Mouse (Mus musculus) heart, adult 8-10 months (tissue): ENCODE measurements at regions not wholly inside any gene's neighbourhood (a gene's known extent, or its start where the extent isn't known, plus 50 kb on each side); places are given as distances from the start of the nearest gene placed in this dataset.
"Not testable (repeated sequence)": the region's sequence is repeated elsewhere in the genome, so short reads cannot be mapped to it uniquely, and the experiment has no call there.

Source experiments
- DNase-seq: peaks from one replicate; pipeline ENCODE4 v3.0.0; 2022; ENCODE audit warnings: low spot score

DNA sequence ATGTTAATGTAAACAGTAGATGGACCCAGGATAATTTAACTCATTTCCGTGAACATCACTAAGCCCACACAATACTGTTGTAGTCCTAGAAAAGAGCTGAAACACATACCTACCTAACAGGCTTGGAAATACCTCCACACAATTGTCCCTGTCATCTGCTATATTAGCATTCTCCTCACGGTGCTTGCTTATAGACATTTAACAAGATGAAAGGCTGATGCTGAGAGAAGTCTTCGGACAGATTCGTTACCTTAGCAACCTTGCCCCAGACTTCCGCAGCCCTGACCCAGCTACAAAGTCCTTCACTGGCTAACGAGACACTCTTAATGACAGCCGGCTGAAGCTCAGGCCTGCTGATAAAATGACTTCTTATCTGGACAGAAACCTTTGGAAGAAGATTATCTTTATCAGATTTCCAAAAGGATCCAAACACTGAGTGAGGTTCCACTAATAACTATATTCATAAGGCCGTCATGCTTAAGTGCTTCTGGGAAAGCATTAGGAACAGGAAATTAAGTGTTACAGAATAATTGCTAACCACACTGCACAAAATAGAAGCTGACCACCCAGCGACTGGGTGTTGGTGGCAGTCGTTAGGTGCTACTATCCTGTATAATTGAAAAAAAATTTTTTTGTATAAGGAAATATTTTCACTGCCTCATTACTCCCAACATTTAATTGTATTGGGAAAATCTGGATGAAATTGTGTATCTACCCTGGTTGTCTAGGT is 267.0 kb upstream of the Tmpo start:
- no peak for DNase-seq

DNA sequence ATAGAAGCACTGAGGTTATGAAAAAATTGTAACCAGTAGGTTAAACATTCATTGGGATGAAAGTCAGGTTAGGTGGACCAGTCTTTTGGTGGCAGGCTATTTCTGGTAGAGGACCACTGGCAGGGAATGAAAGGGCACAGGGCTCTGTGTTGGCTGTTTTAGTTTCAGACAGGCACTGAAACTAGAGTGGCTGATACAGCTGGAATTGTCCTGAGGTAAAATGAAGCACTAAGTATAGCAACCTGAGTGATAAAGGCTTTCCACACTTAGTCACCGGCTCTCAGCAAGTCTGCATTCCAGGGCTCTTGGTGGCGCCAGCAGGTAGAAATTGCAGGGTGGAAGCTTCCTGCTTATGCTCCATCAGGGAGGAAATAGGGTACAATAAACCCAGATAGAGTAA is 262.2 kb upstream of the Tmpo start:
- peak; percentile 59 for DNase-seq

DNA sequence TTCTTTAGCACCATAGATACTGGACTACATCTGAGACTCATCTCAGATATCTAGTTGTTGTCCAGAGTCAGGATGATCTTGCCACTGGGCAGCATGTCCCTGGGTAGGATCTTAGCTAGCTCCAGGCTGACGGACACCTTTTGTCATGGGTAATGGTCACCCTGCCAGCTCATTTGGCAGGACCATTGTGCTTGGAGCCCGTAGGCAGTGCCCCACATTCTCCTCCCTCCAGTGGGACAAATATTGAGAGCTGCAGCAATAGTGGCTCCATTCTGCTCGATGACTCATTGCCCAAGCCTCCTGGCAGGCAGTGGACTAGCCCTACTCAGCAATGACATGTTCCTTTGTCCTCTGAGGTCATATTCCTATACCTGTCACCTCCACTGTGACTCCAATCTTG is 258.9 kb upstream of the Tmpo start:
- DNase-seq = peak; percentile 48

DNA sequence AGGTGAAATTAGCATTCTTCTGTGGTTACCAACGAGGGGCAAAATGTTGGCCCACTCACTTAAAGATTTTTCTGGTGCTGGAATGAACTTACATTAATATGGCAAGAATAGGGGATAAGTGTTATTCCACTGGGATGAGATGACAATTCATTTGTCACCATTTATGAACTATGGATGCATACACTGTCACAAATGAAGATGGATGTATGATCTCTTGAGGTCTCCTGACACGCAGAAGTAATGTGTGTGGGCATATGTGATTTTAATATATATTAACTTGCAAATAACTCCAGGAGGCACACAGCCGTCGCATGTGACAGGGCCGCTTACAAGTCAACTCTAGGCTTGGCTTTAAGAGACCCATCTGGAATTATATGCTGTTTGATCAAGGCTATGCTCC is 256.8 kb upstream of the Tmpo start:
- DNase-seq = no peak

DNA sequence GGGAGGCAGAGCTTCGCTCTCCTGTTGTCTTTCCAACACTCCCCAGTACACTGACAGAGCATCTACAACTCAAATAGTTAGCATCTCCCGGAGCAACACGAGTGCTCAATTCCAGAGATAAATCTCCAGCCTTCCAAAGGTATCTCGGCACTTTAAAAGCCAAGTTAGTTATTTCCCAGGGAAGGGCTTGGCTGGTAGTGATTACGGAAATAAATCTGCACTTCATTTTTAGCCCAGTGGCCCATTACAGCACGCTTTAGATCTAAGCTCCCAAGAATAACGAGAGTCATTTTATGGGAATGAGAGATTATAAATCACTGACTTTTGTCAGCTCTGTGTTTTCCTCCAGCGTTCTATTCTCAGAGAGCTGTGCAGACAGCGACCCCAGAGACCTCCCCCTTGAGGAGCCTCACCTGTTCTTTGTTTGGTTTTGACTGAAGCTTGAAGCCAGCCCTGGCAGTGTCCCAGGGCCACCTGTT is 255.0 kb upstream of the Tmpo start:
- DNase-seq = peak; percentile 6

DNA sequence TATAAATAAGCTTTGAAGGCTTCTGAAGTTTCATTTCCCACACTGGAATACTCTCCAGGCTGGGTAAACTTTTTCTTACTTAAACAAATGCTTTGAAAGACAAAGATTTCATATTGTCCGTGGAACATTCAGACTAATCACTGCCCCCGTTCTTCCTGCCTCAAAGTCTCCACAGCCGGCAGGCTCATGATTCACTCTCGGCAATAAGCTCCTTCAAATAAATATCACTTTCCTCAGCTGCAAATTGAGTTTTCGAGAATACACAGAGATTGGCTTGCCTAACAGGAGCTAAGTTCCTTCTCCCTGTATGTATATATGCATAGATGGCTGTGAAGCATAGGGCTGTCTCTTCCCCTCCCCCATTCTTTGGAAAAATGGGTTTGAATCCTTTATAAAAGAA is 249.2 kb upstream of the Tmpo start:
- DNase-seq = no peak

DNA sequence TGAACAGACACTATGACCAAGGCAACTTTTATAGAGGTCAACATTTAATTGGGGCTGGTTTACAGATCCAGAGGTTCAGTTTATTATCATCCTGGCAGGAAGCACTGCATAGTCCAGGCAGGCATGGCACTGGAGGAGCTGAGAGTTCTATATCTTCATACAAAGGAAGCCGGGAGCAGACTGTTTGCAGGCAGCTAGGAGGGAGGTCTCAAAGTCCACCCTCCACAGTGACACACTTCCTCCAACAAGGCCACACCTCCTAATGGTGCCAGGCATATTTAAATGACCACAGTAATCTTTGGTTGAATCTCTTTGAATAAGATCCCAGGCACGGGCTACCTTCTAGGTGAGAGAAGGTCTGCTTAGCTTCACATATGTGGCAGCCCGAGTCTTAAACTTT is 245.5 kb upstream of the Tmpo start:
- DNase-seq = no peak

DNA sequence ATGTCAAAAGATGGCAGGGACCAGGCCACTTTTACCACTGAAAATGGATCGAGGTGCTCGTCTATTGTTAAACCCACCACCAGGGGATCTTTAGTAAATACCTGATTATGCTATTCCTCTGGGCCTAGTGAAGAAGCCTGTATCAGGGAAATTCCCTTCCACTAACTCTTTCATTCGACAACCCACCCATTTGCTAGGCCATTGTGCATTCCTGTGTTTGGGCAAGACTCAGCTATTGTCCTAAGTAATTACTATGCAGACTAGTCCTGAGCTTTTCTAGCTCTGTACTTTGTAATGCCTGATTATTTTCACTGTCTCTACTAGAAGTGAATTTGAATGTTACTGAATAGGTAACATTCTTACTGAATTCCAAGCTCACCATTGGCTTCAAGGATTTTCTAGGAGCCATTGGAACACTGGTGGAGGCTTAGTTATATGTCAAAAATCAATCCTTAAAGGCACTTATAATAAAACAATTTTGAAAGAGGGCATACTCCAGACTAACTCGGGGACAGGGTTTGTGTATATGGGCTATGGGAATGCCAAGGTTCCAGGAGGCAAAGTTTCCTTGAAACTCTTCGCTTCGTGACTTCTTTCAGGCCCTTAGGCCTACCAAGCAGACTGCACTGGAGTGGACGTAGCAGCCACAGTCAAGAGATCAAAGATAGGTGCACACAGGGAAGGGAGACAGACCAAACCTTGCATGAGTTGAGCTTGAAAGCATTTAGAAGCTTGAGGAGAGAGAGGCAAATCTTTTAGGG is 244.7 kb upstream of the Tmpo start:
- DNase-seq = not testable (repeated sequence)

DNA sequence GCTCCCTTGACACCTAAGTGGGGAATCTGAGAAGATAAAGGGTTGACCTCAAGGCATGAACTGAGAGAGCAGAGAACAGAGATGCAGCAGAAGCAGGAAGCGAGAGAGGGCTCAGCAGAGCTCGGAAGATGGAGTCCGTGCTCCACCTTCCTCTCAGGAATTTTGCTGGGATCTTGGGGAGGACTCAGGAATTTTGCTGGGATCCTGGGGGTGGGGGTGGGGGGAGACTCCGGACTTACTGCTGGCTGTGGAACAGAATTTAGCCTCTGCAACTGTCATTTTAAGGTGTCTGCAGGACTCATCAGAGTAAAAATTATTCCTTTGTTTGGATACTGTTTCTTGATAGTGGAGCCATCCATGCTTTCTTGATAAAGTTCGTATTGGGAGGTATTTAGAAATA is 243.7 kb upstream of the Tmpo start:
- DNase-seq = no peak

DNA sequence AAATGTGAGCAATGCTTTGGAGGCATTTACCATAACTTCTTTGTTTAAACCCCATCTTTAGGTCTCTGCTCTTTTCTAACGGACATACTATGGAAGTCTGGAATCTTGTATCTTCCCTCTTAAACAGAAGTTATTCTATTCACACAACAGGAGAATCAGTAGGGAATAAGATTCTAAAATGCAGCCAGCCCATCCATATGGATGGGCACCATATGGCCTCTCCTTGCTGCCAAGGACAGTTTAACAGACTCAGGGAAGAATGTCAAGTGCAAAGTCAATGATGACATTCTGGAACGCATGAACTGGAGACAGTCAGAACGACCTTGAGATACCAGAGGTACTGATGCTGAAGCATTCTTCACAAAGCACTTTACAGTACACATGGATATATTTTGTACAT is 206.1 kb upstream of the Tmpo start:
- no peak for DNase-seq

DNA sequence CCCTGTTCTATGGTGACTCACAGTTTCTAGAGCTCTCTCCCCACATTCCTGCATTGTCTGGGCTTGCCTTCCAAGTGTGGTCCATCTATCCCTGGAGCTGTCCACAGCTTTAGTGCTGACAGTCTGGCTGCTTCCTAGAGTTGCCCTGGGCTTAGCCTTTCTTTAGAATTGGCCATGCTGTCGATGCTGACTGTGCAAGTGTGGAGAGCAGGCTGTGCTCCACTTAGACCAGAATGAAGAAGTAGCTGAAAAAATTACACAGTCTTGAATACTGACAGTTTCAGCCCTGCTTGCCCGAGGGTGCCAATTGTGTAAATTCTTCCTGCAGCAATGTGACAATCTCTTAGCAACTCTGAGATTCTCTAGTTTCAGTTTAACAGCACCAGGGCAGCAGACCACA is 203.3 kb upstream of the Tmpo start:
- no peak for DNase-seq

DNA sequence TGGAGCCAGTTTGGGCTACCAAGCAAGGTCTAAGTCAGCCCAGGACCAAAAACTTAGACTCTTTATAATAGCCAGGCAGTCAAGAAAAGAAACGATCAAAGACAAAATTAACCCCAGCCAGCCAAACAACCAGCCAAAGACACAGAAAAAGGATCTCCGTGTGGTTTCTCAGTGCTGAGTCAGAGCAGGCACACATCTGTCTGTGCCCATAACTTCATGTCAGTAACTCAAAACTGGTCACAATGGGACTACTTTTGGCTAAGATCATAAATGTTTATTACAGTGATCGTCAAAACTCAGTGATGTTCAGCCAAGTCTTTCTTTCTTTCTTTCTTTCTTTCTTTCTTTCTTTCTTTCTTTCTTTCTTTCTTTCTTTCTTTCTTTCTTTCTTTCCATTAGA is 195.6 kb upstream of the Tmpo start:
- DNase-seq = no peak

DNA sequence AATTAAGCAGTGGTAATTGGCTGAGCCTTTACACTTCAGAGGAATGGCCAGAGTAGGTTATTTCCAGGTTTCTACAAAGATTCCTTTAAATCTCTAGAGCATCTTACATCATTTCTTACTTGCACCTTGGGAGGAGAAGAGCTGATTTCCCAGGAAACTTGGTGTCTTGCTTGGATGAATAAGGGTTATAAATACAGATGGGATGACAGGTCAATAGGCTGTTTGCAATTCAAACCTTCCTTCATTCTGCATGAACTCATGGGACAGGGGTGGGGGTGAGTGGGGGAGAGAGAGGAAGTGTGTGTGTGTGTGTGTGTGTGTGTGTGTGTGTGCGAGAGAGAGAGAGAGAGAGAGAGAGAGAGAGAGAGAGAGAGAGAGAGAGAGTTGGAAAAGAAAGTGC is 186.4 kb upstream of the Tmpo start:
- DNase-seq = no peak

DNA sequence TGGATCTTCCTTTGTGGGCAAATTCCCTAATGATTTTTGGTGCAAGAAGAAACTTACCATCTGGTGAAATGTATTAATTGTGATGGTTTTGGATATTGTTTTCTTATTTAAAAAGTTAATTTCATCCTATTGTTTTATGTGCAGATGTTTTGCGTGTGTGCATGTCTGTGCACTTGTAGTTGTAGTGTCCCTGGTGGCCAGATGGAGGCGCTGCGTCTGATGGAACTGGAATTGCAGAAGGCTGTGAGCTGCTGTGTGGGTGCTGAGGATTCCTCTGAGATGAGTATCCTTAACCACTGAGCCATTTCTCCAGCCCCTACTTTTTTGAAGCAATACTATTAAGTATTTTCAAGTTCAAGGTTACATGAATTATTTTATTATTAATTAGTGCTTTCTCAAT is 181.5 kb upstream of the Tmpo start:
- DNase-seq = no peak

DNA sequence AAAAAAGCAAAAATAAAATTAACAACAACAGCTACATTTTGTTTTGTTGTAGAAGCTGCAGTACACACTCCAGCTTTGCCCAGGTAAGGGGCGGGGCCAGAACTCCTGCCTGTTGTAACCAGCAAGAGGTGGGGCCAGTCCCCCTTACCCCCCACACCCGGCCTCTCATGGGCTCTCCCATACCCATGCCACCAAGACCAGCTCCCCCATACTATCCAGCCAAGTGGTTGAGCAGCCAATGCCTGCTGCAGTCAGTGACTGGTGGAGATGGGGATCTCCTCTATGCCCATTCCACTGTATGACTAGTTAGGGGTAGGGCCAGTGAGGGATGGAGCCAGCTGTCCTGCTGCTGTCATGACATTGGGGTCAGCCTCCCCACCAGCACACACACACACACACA is 180.5 kb upstream of the Tmpo start:
- no peak for DNase-seq

DNA sequence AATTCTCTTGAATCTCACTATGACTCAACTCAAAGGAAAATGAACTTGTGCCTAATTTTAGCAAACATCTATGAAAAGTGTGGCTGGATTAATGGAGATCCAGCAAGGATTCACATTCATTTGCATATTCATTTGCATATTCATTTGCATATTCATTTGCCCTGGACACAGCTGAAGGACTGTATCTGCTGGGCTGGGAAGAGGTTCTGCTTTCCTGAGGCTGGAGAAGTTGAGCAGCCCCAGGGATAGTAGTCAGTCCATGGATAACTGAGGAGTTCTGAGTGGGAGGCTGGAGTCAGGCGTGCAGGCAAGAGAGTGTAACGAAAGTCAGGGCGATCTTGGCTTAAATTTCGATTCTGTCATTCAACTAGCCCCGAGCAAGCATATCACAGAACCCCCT is 164.3 kb upstream of the Tmpo start:
- no peak for DNase-seq

DNA sequence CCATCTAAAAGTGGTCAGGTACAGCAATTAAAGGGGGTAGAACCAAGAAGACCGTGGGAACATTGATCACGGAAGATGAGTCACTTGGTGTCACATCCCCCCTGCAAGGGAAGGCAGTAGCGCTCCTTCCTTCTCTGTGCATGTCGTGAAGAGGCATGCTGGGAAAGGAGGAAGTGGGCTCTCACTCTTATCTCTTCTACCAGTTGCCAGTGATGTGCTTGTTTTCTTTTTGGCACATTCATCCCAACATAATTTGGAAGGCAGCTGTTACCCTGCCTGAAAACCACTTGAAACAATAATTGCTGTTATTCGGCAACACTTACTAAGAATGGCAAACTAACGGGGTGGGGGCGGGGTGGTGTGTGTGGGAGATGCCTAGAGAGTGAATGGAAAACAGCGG is 161.0 kb upstream of the Tmpo start:
- DNase-seq = no peak

DNA sequence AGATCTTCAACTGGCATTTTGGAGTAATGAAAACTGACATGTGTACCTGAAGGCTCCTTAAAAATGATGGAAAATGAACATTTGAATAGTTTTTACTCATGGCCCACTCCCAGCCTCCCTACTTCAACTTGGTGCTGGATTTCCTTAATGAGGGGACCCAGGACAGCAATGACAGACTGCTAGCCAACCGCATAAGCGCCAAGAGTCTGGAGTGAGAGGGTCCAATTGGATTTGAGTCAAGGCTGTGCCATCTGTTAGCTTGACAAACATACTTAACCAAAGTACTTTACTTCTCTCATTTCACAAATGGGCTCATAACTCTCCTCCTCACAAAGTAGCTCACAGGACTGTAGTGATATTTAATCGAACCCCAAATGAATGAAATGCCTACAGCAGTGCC is 158.2 kb upstream of the Tmpo start:
- no peak for DNase-seq

DNA sequence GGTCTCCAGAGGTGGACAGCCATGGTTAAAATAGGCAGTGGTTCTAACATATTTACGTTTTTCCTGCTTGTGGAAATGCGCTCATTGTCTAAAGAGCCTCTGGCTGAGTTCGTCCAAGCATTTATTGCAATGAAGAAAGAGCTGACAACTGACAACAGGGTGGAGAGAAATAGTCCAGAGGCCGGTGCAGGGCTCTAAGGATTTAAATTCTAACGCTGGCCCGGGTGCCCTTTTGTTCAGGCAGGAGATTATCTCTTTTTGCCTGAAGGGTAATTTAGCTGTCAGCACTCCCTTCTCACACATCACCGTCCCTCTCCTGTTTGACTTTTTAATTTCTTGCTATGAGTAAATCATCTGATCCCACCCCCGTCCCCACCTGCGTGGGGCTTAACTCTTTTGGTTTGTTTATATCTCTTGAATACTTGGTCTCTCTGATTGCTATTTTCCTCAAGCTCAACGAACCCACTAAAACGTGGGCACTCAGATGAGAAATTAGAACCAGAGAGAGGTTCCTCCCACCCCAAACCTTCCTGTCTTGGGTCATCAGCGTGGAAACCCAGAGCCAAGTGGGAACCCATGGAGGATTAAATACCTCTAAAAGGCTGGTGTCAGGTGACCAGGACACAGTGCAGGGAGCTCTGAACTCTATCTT is 145.7 kb upstream of the Tmpo start:
- DNase-seq = no peak

DNA sequence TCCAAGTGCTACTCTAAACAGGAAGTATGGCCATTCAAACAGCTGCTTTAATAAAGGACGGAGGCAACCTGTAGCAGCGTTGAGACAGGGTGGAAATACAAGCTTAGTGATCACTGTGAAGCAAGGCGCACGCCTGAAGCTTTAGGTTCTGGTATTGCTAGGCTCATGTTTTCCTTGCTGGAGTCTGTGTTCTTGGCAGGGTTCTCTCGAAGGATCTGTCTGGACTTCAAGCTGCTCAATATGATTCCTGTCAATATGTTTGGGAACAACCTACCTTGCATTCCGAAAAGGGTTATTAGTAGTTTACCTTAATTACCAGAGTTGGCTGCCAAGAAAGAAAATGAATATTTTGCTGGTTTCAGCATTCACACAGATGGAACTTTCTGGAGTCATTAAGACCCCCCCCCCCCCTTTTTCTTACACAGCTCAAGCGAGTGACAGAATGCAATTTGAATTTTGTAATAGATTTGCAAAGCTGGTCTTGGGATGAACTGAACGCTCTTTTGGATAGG is 145.1 kb upstream of the Tmpo start:
- DNase-seq = no peak

DNA sequence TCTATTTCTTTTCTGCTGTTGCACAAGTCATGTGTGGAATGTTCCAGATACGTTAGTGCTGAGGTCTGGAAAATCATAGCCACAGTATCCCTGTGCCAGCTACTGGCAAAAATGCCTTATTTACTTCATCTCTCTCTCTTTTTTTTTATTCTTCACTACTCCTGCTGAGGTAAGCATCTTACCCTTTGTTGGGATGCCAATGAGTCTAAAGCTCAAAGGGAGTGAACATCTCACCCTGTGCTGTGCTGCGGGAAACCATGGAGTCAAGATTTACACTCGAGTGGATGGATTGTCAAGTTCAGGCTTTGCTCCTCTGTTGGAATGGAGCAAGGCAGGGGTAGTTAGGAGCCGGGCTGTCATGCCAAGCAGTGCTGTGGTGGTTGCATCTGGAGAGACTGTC is 140.1 kb upstream of the Tmpo start:
- no peak for DNase-seq

DNA sequence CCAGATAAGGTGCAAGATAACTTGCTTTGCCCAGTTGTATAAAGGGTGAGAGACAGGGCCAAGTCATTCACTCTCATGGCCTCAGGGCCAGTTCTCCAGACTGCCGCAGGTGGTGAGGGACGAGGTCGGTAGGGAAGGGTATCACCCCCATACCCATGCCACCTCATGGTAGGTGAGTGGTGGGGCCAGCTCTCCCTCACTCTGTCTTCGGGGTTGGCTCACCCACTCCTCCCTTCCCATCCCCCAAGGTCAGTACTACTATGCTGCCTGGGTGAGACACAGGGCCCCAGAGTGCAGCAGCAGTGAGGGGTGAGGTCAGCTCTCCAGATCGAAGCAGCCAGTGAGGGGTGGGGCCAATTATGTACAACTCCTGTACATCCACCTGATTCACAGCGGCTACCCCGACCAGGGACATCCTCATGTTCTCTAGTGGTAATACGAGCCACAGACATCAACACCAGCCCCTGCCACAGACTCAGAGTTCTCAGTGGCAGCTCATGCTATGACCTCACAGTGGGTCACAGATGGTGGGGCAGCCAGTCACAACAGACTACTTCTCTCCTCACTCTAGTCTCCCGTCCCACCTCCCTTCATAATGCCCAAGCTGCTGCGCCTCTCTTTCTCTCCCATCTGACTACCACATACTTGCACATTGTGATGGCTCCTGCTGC is 138.5 kb upstream of the Tmpo start:
- no peak for DNase-seq
